Mouse (Mus musculus) liver, embryonic 14 days (tissue): ENCODE data around the gene Nup54. TPM values are rescaled to one million over a fixed set of nuclear protein-coding genes. Genes with fewer than 3 reads are reported as not detected.

Experiments
- polyA plus RNA-seq: library from polyadenylated mRNA; depleted of rRNA; stranded (reverse); fragments of >200 nt; gene quantifications from 2 replicates; pipeline ENCODE4 v1.2.3, GENCODE M21; 2012; rRNA removed

The Nup54 gene
- 25.5 and 25.6 TPM in 2 replicates for polyA plus RNA-seq

GRCm38 (mm10) chr5:92435025-92435584, at the start of gene Nup54:
Gene Nup54 (minus strand): TSS chr5:92435219.

Other genes with a start within 250 kb of the Nup54 start
- not detected in 2 replicates for gene U90926, start 219.8 kb downstream of the Nup54 start, polyA plus RNA-seq
- 0.09 and 0.18 TPM in 2 replicates for gene Ppef2, start 178.9 kb downstream of the Nup54 start, polyA plus RNA-seq
- 3.7 and 4.9 TPM in 2 replicates for gene Naaa, start 157.0 kb downstream of the Nup54 start, polyA plus RNA-seq
- 9.7 and 10.6 TPM in 2 replicates for gene Sdad1, start 124.7 kb downstream of the Nup54 start, polyA plus RNA-seq
- gene Cxcl9, start 107.1 kb downstream of the Nup54 start, polyA plus RNA-seq, result 0.02 and 0.05 TPM in 2 replicates
- gene Art3, start 103.4 kb downstream of the Nup54 start, polyA plus RNA-seq, result 0.76 and 0.81 TPM in 2 replicates
- 12.1 and 13.5 TPM in 2 replicates for gene Cxcl10, start 86.3 kb downstream of the Nup54 start, polyA plus RNA-seq
- 5.9 and 7.0 TPM in 2 replicates for gene Scarb2, start 71.6 kb upstream of the Nup54 start, polyA plus RNA-seq
- gene Fam47e, start 119.8 kb upstream of the Nup54 start, polyA plus RNA-seq, result 0.83 and 1.6 TPM in 2 replicates
- 4.1 and 4.2 TPM in 2 replicates for gene Stbd1, start 167.8 kb upstream of the Nup54 start, polyA plus RNA-seq
- 0.14 and 0.16 TPM in 2 replicates for gene Ccdc158, start 240.1 kb upstream of the Nup54 start, polyA plus RNA-seq
- 0.41 and 0.45 TPM in 2 replicates for gene Shroom3, start 248.2 kb upstream of the Nup54 start, polyA plus RNA-seq